Mouse (Mus musculus) spleen, adult 2 months (tissue): Measurements from ENCODE around the gene Lmx1a.

ENCODE experiments used
- CTCF ChIP-seq: fragments of 200-500 bp; IDR thresholded peaks from 2 replicates; pipeline ENCODE4 v1.5.1; 2011; ENCODE audit warnings: mild to moderate bottlenecking, inconsistent platforms; ENCODE audit not compliant: insufficient read depth, insufficient read length, insufficient replicate concordance; ENCODE audit errors: extremely low read depth
- POLR2A ChIP-seq: fragments of 200-500 bp; IDR thresholded peaks from 2 replicates; pipeline ENCODE4 v1.6.1; 2011; ENCODE audit warnings: low read depth, low read length, inconsistent platforms

DNA sequence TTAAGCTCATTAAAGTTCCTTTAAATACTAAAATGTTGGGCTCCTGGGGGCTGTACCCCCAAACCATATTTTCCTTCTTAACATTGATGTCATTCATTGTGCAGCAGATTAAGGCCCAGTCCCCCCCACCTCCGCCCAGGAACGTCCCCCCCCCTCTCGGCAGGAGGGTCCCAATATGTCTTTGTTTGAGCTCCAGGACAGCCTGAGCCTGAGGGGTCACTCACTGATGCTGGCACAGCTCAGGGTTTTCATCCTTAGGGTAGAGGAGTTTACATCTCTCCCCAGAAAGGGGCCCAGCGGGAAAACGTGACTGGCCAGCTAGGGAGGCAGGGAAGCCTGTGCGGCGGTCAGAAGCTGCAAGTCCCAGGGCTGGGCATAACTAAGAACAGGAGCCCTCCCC, 11.2 kb downstream of the Lmx1a start:
- TF ChIP-seq CTCF (no peak), POLR2A (no peak)
